Mouse (Mus musculus) left cerebral cortex, postnatal 14 days (tissue): Measurements from ENCODE around the gene Il34. TPM values are rescaled to one million over a fixed set of nuclear protein-coding genes. Genes with fewer than 3 reads are reported as not detected.

Source experiments
- DNase-seq, 2 experiments: peaks; one replicate each; pipeline ENCODE4 v3.0.0; 2021 to 2022; ENCODE audit warnings: low spot score in 2 of 2, mixed read lengths in 1 of 2
- intact Hi-C: fragments of 180-260 bp; cut with DNase I; formaldehyde crosslinking; loops from one replicate; pipeline ENCODE4 v1.15.1; 2025
- long read RNA-seq, 2 experiments: library from polyadenylated mRNA; stranded (forward); transcript quantifications; one replicate each; pipeline ENCODE4 v2.0.0; 2021
- total RNA-seq, 2 experiments: library from RNA; stranded (reverse); gene quantifications; 2 replicates each; pipeline ENCODE4 v1.2.3; 2021

Il34 gene
- 100 to 1,000 TPM in 1 of 2 experiments, 10 to 100 TPM in 1; 98.4 to 107 TPM for total RNA-seq
- long read RNA-seq, experiment 1, partial matches to known transcripts, result 41 of 68 reads
- long read RNA-seq, experiment 1, other reads (novel, unspliced or antisense), result 24 of 68 reads
- long read RNA-seq, experiment 2, partial matches to known transcripts, result 51 of 61 reads
- long read RNA-seq, experiment 2, other reads (novel, unspliced or antisense), result 8 of 61 reads

GRCm38 (mm10) chr8:110805669-110806068 is at the start of gene Il34:
Gene Il34 (minus strand): TSS chr8:110805924.
- no peak for DNase-seq
- intact Hi-C loops, result loop anchor here (5.0 kb wide), 1 partner anchor 53 kb away; no protein-coding TSS in a partner anchor

DNA sequence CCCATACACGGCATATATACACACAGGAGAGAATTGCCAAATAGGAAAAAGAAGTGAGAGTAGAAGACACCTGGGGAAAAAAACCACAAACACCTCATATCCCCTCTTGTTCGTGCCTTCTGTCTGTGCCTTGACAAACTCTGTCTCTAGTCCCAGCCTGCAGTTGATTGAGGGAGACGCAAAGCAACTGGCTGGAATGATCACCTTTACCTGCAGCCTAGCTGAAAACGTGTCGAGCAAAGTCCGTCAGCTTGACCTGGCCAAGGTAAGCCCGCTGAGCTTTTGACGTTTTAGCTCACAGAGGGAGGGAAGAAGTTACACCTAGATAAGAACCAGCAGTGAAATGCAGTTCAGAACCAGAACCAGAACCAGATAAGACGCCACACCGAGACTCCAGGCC is 45.5 kb upstream of the Il34 start:
- intact Hi-C loops, result no loop called here
- no peak for DNase-seq

GRCm38 (mm10) chr8:110847645-110848495 is 42.1 kb upstream of the Il34 start:
- no peak for DNase-seq
- intact Hi-C loops, result no loop called here

DNA sequence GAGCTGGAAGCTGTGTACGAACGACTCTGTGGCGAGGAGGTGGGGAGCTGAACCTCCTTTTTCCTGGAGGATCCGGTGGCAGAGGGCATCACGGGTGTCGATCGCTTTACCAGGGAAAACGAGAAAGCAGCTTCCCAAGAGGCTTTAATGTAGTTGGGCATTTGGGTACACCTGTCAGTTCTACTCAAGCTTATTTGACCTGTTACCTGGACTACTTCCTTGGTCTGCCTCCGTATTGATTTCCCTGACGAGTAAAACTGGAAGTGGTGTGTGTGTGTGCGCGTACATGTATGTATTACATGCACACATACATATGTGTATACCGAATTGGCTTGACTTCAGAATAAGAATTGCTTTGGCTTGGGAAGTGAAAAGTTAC is 41.4 kb upstream of the Il34 start:
- intact Hi-C loops, result no loop called here
- DNase-seq, result no peak

GRCm38 (mm10) chr8:110846405-110847170 is 40.9 kb upstream of the Il34 start, which contains the start of the genes Cog4 and Sf3b3:
Gene Cog4 (plus strand): TSS chr8:110846600.
Gene Sf3b3 (minus strand): TSS chr8:110846787.
- DNase-seq, result peak; percentile 85 to 88
- intact Hi-C loops, result no loop called here

GRCm38 (mm10) chr8:110845821-110846404 is 40.2 kb upstream of the Il34 start:
- intact Hi-C loops, result no loop called here
- no peak for DNase-seq

GRCm38 (mm10) chr8:110844941-110845340 is 39.2 kb upstream of the Il34 start:
- DNase-seq, result no peak
- intact Hi-C loops, result loop anchor here (5.0 kb wide), 1 partner anchor 93 kb away; no protein-coding TSS in a partner anchor

- intact Hi-C loops, result loop anchor here (5.0 kb wide), 1 partner anchor 91 kb away; no protein-coding TSS in a partner anchor
- no peak for DNase-seq
Measured at GRCm38 (mm10) chr8:110843207-110843606, 37.5 kb upstream of the Il34 start.

DNA sequence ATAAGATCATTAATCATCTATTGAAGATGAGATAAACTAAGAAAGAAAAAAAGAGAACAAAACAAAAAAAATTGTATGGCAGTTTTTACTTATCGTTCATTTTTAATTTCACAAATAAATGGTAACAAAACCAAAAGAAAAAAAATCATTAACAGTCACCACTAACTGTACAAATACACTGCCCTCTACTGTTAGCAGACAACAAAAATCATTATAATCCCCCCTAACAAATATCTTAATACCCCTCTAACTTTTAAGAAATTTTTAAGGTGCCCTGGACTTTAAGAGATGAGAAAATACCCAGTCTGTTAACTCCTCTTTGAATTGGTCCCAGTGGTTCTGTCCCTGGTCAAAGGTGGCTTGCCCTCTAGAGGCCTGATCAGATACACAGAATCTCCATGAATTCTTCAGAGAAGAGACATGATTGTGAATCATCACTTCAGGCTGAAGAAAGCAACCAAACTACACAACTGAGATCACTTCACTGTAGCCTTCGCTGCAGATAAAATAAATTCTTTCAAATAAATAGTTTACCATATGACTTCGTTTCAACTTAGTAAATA is 36.4 kb upstream of the Il34 start:
- intact Hi-C loops, result loop anchor here (5.0 kb wide), 1 partner anchor 90 kb away; no protein-coding TSS in a partner anchor
- no peak for DNase-seq

- DNase-seq, result no peak
- intact Hi-C loops, result no loop called here
Measured at GRCm38 (mm10) chr8:110831956-110832355, 26.2 kb upstream of the Il34 start.

DNA sequence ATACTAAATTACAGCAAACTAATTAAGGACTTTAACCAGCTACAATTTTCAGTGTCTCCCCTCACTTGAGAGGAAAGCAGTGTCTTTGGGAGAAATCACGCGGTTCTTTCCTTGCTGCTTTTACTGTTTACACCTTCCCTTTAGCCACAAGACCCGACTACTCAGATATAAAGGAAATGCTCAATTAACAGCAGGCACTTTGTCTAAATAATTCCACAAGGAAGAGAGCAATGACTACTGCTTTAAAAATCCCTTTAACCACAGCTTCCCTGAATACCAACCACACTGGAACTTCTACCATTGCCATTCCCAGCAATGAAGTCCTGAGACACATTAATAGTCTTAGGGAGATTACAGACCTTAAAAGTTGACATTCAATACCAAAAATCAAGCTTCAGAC is 22.8 kb upstream of the Il34 start:
- DNase-seq, result no peak
- intact Hi-C loops, result no loop called here

DNA sequence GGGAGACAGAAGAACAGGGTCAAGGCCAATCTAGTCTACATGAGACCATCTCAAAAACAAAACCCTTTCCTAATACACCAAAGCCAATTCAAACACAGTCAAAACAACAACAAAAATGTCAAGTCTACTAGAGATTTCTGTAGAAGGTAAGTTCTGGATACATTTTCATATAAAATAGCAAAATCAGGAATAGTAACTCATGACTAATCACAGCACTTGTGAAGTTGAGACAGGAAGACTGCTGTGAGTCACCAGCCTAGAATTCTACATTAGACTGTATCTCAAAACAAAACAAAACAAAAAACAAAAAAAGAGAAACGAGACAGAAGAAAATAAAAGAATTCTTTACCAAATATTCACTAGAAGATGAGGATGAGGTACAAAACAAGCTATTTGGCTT is 19.1 kb upstream of the Il34 start:
- no peak for DNase-seq
- intact Hi-C loops, result no loop called here

DNA sequence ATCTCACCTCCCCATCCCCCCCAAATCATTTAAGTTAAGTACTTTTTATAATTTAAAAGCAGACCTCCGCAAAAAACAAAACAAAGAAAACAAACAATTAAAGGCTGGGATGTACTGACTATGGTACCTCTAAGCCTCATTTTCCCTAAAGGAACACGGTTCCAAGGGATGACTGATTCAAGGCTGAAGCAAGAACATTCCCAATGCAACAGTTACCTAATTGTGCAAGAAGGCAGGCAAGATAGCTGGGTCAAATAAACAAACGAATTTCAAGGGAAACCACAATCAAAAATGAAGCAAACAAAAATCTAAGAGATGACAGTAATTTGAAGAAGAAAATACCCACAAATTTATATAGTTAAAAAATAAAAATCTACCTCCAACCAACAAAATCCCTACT is 16.2 kb upstream of the Il34 start:
- intact Hi-C loops, result no loop called here
- no peak for DNase-seq

- no peak for DNase-seq
- intact Hi-C loops, result no loop called here
Measured at GRCm38 (mm10) chr8:110820257-110820656, 14.5 kb upstream of the Il34 start.

- no peak for DNase-seq
- intact Hi-C loops, result no loop called here
Measured at GRCm38 (mm10) chr8:110818593-110818992, 12.9 kb upstream of the Il34 start.

DNA sequence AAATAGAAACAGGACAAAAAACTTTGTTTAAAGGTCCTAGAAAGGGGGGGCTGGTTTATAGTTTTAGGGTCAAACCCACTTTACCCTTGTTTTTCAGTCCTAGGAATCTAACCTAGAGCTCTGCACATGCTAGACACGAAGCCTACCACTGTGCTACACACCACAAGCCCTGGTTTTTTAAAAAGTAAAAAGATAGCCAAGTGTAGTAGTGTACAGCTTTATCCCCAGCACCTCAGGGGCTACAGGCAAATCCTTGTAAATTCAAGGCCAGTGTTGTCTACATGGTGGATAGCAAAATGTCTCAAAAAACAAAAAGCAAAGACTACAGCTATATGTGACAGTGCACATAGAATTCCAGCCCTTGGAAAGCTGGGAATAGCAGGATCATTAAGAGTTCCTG is 11.3 kb upstream of the Il34 start:
- DNase-seq, result no peak
- intact Hi-C loops, result no loop called here

DNA sequence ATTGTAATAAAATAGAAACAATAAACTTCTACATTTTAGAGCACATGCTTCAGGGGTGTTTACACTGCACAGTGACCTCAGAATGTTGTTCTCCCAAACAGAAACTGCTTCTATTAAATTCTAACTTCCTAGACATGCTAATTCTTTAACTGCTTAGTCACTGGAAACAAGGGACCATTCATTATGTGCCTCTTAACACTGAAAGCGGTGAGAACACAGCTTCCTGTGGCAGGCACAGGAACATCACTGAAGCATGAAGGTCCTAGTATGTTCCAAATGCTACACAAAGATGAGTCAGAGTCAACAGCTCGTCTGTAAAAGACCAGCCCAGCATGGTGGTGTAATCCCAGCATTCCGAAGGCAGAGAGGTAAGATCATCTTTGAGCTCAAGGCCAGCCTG is 9.6 kb upstream of the Il34 start:
- no peak for DNase-seq
- intact Hi-C loops, result no loop called here

DNA sequence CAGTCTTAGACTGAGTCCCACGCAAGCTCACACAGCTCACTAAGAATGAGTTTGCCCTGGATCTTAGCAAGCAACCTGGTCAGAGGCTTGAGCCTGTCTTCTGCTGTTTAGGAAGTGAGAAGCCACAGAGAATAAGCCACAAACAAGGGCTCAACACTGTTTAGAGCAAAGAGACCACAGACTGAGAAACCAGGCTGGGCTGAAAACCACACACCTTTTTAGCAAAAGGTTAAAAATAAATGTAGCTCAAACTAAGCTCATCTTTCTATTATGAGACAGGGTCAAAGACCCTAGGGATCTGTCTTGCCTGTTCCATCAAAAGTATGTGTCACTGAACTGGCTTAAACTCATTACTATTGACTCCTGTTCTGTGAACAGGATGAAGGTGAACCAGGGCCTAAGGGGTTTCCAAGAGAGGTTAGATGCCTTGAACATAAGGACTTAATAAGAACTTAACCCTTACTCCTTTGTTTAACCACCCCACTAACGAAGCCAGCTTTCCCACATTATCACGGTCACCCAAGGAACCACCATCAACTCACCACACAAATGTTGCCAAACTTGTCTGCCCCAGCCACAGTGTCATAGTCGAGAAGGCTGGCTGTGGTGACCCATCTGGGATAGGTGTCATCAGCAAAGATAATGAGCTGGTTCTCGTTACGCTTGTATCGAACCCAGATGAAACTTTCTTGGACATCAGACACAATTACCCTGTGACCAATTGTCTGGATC is 7.5 kb upstream of the Il34 start:
- no peak for DNase-seq
- intact Hi-C loops, result no loop called here
